In the genomic region with DNA sequence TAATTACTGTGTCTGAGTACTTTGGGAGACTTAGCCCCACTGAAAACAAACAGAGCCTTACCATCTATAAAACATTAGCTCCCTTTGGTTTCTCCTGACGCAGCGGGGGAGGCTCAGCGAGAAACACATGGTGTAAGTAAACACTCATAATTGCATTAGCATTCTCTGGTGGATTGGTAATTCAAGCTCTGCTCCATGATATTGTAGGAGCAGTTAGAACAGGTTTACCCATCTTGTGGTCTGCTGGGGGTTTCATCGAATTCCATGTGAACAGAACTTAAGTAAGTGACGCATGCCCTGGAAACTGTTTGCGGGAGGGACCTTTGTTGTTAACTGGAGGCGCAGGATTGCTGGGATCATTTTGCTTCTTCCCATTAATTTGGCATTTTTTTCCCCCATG, we compare ENCODE assay signal across 15 mouse cellular contexts.
"Had no signal": no experiment of that assay in that cellular context is flagged by ENCODE, and none has a peak within 500 bp of the region (broad histone marks: within the 10 kb centered on the region; RNA-seq: fewer than 3 reads in every experiment).

No protein-coding gene starts in this region.

- ATAC-seq: liver, embryonic 12.5 days; midbrain, embryonic 16.5 days had no signal

- H3K27ac ChIP-seq: limb, embryonic 15.5 days; liver, embryonic 12.5 days; midbrain, embryonic 10.5 days; neural tube, embryonic 13.5 days; stomach, postnatal 0 days had no signal

- H3K4me1 ChIP-seq: limb, embryonic 15.5 days; liver, embryonic 12.5 days; neural tube, embryonic 13.5 days had no signal

- H3K27me3 ChIP-seq: limb, embryonic 15.5 days; liver, embryonic 12.5 days; neural tube, embryonic 13.5 days had no signal

- H3K36me3 ChIP-seq: limb, embryonic 15.5 days; liver, embryonic 12.5 days; midbrain, embryonic 10.5 days; neural tube, embryonic 13.5 days had no signal

- H3K4me2 ChIP-seq: limb, embryonic 15.5 days; liver, embryonic 12.5 days; lung, embryonic 14.5 days; neural tube, embryonic 13.5 days had no signal

- H3K4me3 ChIP-seq: limb, embryonic 15.5 days; liver, embryonic 12.5 days; midbrain, embryonic 10.5 days; neural tube, embryonic 13.5 days had no signal

- DNase-seq: kidney, adult 18-20 months; kidney, postnatal 36 days; left cerebral cortex, postnatal 4 days; lung, embryonic 14.5 days; lung, postnatal 10 days; lung, postnatal 4 days; right cerebral cortex, adult 18-20 months; right cerebral cortex, postnatal 25 days; thymus, postnatal 4 days had no signal

- H3K9ac ChIP-seq: limb, embryonic 15.5 days; liver, embryonic 12.5 days; lung, embryonic 14.5 days; neural tube, embryonic 13.5 days had no signal

- H3K9me3 ChIP-seq: limb, embryonic 15.5 days; midbrain, embryonic 10.5 days; neural tube, embryonic 13.5 days had no signal
